Mouse (Mus musculus) heart, embryonic 11.5 days (tissue): ENCODE measurements at regions not wholly inside any gene's neighbourhood (a gene's known extent, or its start where the extent isn't known, plus 50 kb on each side); places are given as distances from the start of the nearest gene placed in this dataset.
"Not testable (repeated sequence)": the region's sequence is repeated elsewhere in the genome, so short reads cannot be mapped to it uniquely, and the experiment has no call there.

Source experiments
- ATAC-seq: fragments of 200-750 bp; cut with Nextera tagmentation; replicated peaks from 2 replicates; pipeline ENCODE4 v1.8.0; 2017; ENCODE audit warnings: moderate library complexity; ENCODE audit not compliant: insufficient number of reproducible peaks, low FRiP score, low TSS enrichment
- H3K27ac ChIP-seq: fragments of 300-500 bp; sonication (generic); 2 replicates; pipeline ENCODE4 v1.5.1; 2014; ENCODE audit warnings: mild to moderate bottlenecking, low read depth, low read length
- H3K27me3 ChIP-seq: fragments of 300-500 bp; sonication (generic); 2 replicates; pipeline ENCODE4 v1.6.1; 2014; ENCODE audit warnings: mild to moderate bottlenecking, low read length, mixed read lengths; ENCODE audit not compliant: control insufficient read depth, insufficient read depth
- H3K36me3 ChIP-seq: fragments of 300-500 bp; sonication (generic); 2 replicates; pipeline ENCODE4 v1.6.1; 2014; ENCODE audit warnings: mild to moderate bottlenecking, low read length, moderate library complexity, mixed read lengths; ENCODE audit not compliant: control insufficient read depth, insufficient read depth
- H3K4me1 ChIP-seq: fragments of 300-500 bp; sonication (generic); 2 replicates; pipeline ENCODE4 v1.6.1; 2014; ENCODE audit warnings: low read length; ENCODE audit not compliant: control insufficient read depth, insufficient read depth
- H3K4me2 ChIP-seq: fragments of 300-500 bp; sonication (generic); 2 replicates; pipeline ENCODE4 v1.6.1; 2014; ENCODE audit warnings: mild to moderate bottlenecking, moderate library complexity
- H3K4me3 ChIP-seq: fragments of 300-500 bp; sonication (generic); 2 replicates; pipeline ENCODE4 v1.5.1; 2014; ENCODE audit warnings: low read depth, low read length
- H3K9ac ChIP-seq: fragments of 300-500 bp; sonication (generic); 2 replicates; pipeline ENCODE4 v1.6.1; 2014; ENCODE audit warnings: mild to moderate bottlenecking, low read depth, low read length, moderate library complexity
- H3K9me3 ChIP-seq: fragments of 300-500 bp; sonication (generic); replicated peaks from 2 replicates; pipeline ENCODE4 v1.6.1; 2016; ENCODE audit warnings: low read length; ENCODE audit not compliant: control insufficient read depth
- WGBS: fragments of 180-500 bp; shearing (Covaris S2); extraction: QIAGEN DNeasy Blood & Tissue Kit; methylation state at CpG from one replicate; pipeline ENCODE4 v1.1.7; 2014; ENCODE audit not compliant: insufficient replicate concordance; 5-methylcytosine and 5-hydroxymethylcytosine counted together

DNA sequence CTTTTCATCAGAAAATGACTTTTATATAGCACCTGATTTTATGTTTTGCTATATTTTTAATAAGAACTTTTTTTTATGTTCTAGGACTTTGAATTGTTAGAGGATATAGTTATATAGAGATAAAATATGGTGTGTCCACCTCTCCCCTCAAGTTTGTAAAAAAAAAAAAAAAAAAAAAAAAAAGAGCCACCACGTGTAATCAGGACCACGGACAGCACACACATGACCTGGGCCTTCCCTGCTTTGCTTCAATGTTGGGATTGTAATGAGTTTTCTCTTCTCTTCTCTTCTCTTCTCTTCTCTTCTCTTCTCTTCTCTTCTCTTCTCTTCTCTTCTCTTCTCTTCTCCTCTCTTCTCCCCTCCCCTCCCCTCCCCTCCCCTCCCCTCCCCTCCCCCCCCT is 78.5 kb downstream of the 1700010I14Rik start:
- not testable (repeated sequence) for H3K9ac ChIP-seq, H3K4me1 ChIP-seq, H3K27ac ChIP-seq, H3K4me3 ChIP-seq, H3K36me3 ChIP-seq, H3K4me2 ChIP-seq, ATAC-seq, H3K9me3 ChIP-seq, H3K27me3 ChIP-seq
- WGBS = 8% methylated on average over 2 of the region's 2 CpGs

DNA sequence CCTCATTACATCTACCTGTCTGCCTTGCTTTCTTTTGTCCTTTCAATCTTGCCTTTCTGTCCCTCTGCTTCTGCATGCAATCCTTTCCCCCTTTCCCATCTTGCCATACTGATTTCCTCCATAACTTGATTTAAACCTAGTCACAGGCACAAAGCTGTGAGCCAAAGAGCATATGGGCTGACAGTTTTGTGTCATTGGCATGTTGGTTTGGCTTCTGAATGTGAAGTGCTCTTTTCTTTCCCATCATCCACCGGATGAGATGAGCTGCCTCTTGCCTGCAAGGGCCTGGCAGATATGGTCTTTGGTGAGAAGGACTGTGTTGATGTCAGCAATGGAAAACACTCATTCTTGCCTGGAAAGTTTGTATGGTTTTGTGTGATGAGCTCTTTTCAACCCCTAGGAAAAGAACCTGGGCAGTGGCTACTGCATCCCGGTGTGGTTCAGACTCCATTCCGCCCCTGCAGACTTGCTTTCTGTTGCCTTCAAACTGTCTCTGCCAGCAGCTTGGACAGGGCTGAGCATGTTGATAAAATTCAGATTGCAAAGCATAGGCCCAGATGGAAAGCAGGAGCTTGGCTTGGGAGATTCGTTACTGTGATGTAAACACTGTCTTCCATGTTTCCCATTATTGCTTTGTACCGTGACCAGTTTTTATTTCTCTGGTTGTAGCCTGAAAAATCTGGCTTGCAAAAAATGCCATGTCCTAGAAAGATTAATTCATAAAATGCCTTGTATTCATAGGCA is 80.9 kb downstream of the 1700010I14Rik start:
- Histone ChIP-seq H3K9ac (no peak overlapping the region), H3K27ac (no peak overlapping the region), H3K4me1 (no peaks in the 10 kb centered on the region), H3K36me3 (no peaks in the 10 kb centered on the region), H3K4me2 (no peak overlapping the region), H3K27me3 (no peaks in the 10 kb centered on the region), H3K4me3 (no peak overlapping the region), H3K9me3 (no peaks in the 10 kb centered on the region)
- no peak for ATAC-seq
- WGBS = 82% methylated on average over 5 of the region's 5 CpGs

GRCm38 (mm10) chr17:9083629-9084028 is 95.5 kb downstream of the 1700010I14Rik start:
- no peak overlapping the region for H3K9ac ChIP-seq
- H3K4me2 ChIP-seq = no peak overlapping the region
- peaks cover 15% of the 10 kb centered on the region; the same call in 1 of the 2 replicates for H3K9me3 ChIP-seq
- no peak for ATAC-seq
- no peaks in the 10 kb centered on the region for H3K4me1 ChIP-seq
- H3K36me3 ChIP-seq = no peaks in the 10 kb centered on the region
- no peak overlapping the region for H3K4me3 ChIP-seq
- H3K27me3 ChIP-seq = no peaks in the 10 kb centered on the region; the same call in 1 of the 2 replicates
- no peak overlapping the region for H3K27ac ChIP-seq
- 81% methylated on average over 5 of the region's 5 CpGs for WGBS

DNA sequence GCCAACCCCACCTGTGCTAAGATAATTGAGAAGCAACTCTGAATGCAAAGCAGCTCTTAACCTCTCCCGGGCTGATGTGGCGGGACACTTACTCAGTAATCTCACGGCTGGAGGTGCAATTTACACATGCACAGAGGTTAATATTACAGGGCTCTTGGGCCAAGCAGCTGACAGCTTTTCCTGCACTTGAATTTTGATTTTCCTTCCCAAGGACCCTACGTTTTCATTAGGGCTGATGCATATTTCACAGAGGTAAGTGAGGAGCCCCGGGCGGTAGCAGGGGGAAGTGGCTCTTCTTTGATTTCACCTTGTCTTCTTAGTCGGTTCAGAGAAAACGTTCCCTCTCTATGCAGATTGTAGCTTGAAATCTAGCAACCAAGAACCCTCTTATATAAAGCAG is 139.7 kb downstream of the 1700010I14Rik start:
- 62% methylated on average over 8 of the region's 8 CpGs for WGBS
- H3K4me2 ChIP-seq = no peak overlapping the region
- H3K36me3 ChIP-seq = no peaks in the 10 kb centered on the region
- no peak overlapping the region for H3K9ac ChIP-seq
- no peaks in the 10 kb centered on the region for H3K27me3 ChIP-seq
- H3K4me1 ChIP-seq = no peaks in the 10 kb centered on the region
- H3K4me3 ChIP-seq = no peak overlapping the region
- H3K27ac ChIP-seq = no peak overlapping the region
- H3K9me3 ChIP-seq = no peaks in the 10 kb centered on the region
- no peak for ATAC-seq

- Histone ChIP-seq H3K27me3 (no peaks in the 10 kb centered on the region), H3K36me3 (no peaks in the 10 kb centered on the region), H3K4me1 (no peaks in the 10 kb centered on the region), H3K9ac (no peak overlapping the region), H3K4me2 (no peak overlapping the region), H3K27ac (no peak overlapping the region), H3K9me3 (no peaks in the 10 kb centered on the region), H3K4me3 (no peak overlapping the region)
- WGBS = 55% methylated on average over 6 of the region's 6 CpGs
- no peak for ATAC-seq
Observed at GRCm38 (mm10) chr17:9145605-9146223, 157.6 kb downstream of the 1700010I14Rik start.

DNA sequence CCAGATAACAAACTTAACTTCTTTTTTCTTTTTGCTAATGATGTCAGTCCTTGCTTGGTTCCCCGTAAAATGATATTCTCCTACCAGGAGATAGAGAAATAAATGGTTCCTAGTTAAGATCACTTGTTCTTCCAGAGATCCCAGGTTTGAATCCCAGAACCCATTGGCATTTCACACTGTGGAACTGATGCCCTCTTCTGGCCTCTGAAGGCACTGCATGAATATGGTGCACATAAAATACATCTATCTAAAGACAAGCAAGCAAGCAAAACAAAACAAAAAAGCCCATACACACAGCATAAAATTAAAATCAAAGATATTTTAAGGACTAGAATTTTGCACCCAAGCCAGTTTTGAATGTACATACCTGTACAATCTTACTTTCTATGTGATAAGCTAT is 162.5 kb downstream of the 1700010I14Rik start:
- H3K9ac ChIP-seq = no peak overlapping the region
- no peak overlapping the region for H3K4me2 ChIP-seq
- no peak overlapping the region for H3K27ac ChIP-seq
- H3K27me3 ChIP-seq = no peaks in the 10 kb centered on the region
- ATAC-seq = no peak
- no peaks in the 10 kb centered on the region for H3K36me3 ChIP-seq
- H3K4me3 ChIP-seq = no peak overlapping the region
- no peaks in the 10 kb centered on the region for H3K4me1 ChIP-seq
- WGBS = 82% methylated on average over 1 of the region's 1 CpGs
- no peaks in the 10 kb centered on the region for H3K9me3 ChIP-seq

DNA sequence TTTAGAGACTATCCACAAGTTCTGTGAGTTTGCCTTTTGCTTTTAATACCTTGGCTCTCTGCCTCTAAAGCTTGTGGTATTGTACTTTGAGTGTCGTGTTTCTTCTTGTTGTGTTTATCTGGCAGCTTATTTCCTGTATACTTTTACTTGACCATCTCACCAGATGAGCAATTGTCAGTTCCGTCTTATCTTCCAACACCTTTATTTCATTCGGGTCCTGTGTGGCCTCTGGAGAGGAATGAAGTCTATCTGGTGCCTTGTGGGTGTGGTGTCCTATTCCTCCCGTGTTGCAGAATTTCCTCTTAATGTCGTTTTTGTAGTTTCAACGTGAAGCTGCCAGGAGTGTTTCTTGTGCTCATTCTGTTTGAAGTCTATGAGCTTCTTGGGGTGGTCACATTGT is 174.0 kb downstream of the 1700010I14Rik start:
- H3K4me3 ChIP-seq = no peak overlapping the region
- H3K9me3 ChIP-seq = no peaks in the 10 kb centered on the region
- H3K36me3 ChIP-seq = no peaks in the 10 kb centered on the region
- no peak for ATAC-seq
- H3K4me1 ChIP-seq = 0 out of 2 replicates have a peak, but pooled peaks cover 2% of the 10 kb centered on the region
- no peaks in the 10 kb centered on the region for H3K27me3 ChIP-seq
- H3K4me2 ChIP-seq = no peak overlapping the region
- H3K9ac ChIP-seq = no peak overlapping the region
- no peak overlapping the region for H3K27ac ChIP-seq
- WGBS = 58% methylated on average over 6 of the region's 6 CpGs

GRCm38 (mm10) chr17:9162676-9163075 is 174.5 kb downstream of the 1700010I14Rik start:
- H3K27me3 ChIP-seq = no peaks in the 10 kb centered on the region

DNA sequence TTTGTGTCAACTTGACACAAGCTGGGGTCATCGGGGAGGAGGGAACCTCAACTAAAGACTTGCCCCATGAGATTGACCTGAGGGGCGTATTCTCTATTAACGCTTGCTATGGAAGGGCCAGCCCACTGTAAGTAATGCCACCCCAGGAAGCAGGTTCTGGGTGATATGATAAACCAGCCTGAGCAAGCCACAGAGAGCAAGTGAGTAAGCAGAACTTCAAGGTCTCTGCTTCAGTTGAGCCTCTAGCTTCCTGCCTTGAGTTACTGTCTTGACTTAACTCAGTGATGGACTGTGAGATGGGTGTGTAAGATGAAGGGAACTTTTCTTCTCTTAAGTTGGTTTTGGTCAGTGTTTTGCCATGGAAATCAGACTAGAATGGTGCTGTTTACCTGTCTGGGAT is 175.2 kb downstream of the 1700010I14Rik start:
- no peak overlapping the region for H3K4me3 ChIP-seq
- no peaks in the 10 kb centered on the region for H3K27me3 ChIP-seq
- no peaks in the 10 kb centered on the region for H3K9me3 ChIP-seq
- H3K4me2 ChIP-seq = no peak overlapping the region
- H3K9ac ChIP-seq = no peak overlapping the region
- no peak for ATAC-seq
- WGBS = 76% methylated on average over 3 of the region's 3 CpGs
- peaks cover 6% of the 10 kb centered on the region; the same call in 1 of the 2 replicates for H3K4me1 ChIP-seq
- no peaks in the 10 kb centered on the region for H3K36me3 ChIP-seq
- H3K27ac ChIP-seq = no peak overlapping the region

More at GRCm38 (mm10) chr17:9162676-9163075, 174.5 kb downstream of the 1700010I14Rik start:
- 69% methylated on average over 5 of the region's 5 CpGs for WGBS
- H3K9me3 ChIP-seq = no peaks in the 10 kb centered on the region
- ATAC-seq = no peak
- no peaks in the 10 kb centered on the region for H3K36me3 ChIP-seq
- 0 out of 2 replicates have a peak, but pooled peaks cover 2% of the 10 kb centered on the region for H3K4me1 ChIP-seq
- no peak overlapping the region for H3K27ac ChIP-seq
- no peak overlapping the region for H3K4me2 ChIP-seq
- no peak overlapping the region for H3K4me3 ChIP-seq
- no peak overlapping the region for H3K9ac ChIP-seq
